Mouse (Mus musculus): Measurements from ENCODE around the gene Adam29. TPM values are rescaled to one million over a fixed set of nuclear protein-coding genes. Genes with fewer than 3 reads are reported as not detected.

Gene Adam29
- total and polyA plus RNA-seq, 3 experiments, result not detected

DNA sequence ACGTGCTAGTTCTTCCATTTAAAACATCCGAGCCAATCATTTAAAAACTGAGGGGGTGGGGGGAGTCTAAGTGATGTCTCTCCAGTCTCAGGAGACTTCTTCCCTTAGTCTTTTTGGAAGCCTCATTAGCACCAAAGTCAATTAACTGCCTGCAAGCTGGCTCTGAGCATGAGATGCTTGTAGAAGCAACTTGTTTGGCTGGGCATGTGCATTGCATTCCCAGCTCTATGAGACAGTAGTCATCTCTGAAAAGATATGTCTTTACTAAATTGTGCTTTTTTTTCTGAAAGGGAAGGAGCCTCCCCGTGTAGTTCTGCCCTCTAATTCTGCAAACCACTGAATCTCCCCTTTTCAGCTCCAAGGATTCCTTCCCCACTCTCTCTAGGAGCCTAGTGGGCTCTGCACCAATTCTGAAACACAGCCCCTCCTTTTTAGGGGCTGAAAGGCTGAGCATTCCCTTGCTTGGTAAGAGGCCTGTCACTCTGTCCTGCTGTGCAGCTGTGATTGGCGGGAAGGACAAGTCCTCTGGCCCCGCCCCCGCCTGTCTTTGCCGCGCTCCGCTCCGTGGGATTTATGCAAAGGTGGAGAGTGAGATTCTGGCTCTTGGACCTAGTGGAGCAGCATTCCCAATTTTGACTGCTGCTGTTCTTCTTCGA, 33.2 kb upstream of the Adam29 start, which contains the start of gene Glra3:
Gene Glra3 (plus strand): TSS at position 591 of the 656 bp plus-strand sequence.
- Histone ChIP-seq H3K79me2 (ENCODE audit: control insufficient read depth, insufficient read depth, low read length, poor library complexity) (no peaks in the 10 kb centered on the region), H3K9me3 (replicated peaks; ENCODE audit: insufficient read depth, low read length) (no peaks in the 10 kb centered on the region), H3K9ac (ENCODE audit: control insufficient read depth, low read depth, low read length, poor library complexity, severe bottlenecking) (no peak within 1 kb of the TSS), H3K27me3 (ENCODE audit: control insufficient read depth in 1 of 2, insufficient read depth in 2 of 2, low read length in 2 of 2) (no peaks in the 10 kb centered on the region), H3K27ac (ENCODE audit: control insufficient read depth, low read depth, low read length) (no peak within 1 kb of the TSS), H3K4me1 (ENCODE audit: control insufficient read depth in 1 of 2, insufficient read depth in 2 of 2, low read length in 2 of 2) (no peaks in the 10 kb centered on the region), H3K4me3 (ENCODE audit: control insufficient read depth in 1 of 2, insufficient read depth in 1 of 2, low read depth in 2 of 2, low read length in 2 of 2) (no peak within 1 kb of the TSS), H3K36me3 (ENCODE audit: control insufficient read depth in 1 of 2, insufficient read depth in 2 of 2, low read length in 2 of 2) (no peaks in the 10 kb centered on the region)
- no peak for TF ChIP-seq MXI1 (IDR thresholded peaks at IDR 0.05; ENCODE audit: low read depth, low read length)
- TF ChIP-seq TAL1 (IDR thresholded peaks at IDR 0.05; ENCODE audit: low read length), result no peak
- TF ChIP-seq GATA1 (IDR thresholded peaks at IDR 0.05; ENCODE audit: low read depth, low read length), result no peak
- TF ChIP-seq MAFK (IDR thresholded peaks at IDR 0.05; ENCODE audit: borderline replicate concordance, low read depth, low read length), result no peak
- TF ChIP-seq CHD1 (IDR thresholded peaks at IDR 0.05; ENCODE audit: low read depth, low read length), result no peak
- TF ChIP-seq ETS1 (IDR thresholded peaks at IDR 0.05; ENCODE audit: low read depth, low read length), result no peak
- TF ChIP-seq KAT2A (conservative IDR thresholded peaks at IDR 0.05; ENCODE audit: low read depth, low read length), result no peak
- no peak for TF ChIP-seq RCOR1 (IDR thresholded peaks at IDR 0.05; ENCODE audit: low read depth, low read length)
- TF ChIP-seq MAX (IDR thresholded peaks at IDR 0.05; ENCODE audit: low read length), result no peak
- no peak for TF ChIP-seq BHLHE40 (IDR thresholded peaks at IDR 0.05; ENCODE audit: borderline replicate concordance, low read depth, low read length)
- TF ChIP-seq RAD21 (IDR thresholded peaks at IDR 0.05; ENCODE audit: low read depth, low read length), result no peak
- no peak for DNase-seq (ENCODE audit: low read depth, low spot score)

Other genes starting within 250 kb of the Adam29 start
- not detected in 2 replicates for gene Glra3, start 33.5 kb upstream of the Adam29 start, total RNA-seq (2012; rRNA removed)
- gene Glra3, start 33.5 kb upstream of the Adam29 start, polyA plus RNA-seq (2012; ENCODE audit: insufficient read depth in 1 of 2, insufficient read length in 2 of 2, low read depth in 1 of 2, low replicate concordance in 2 of 2, missing spikeins in 1 of 2), result not detected

All from MEL (cell line).